Mouse (Mus musculus): ENCODE measurements around the gene Trim30b.
"Not testable (repeated sequence)": the region's sequence is repeated elsewhere in the genome, so short reads cannot be mapped to it uniquely, and the experiment has no call there.

Trim30b gene

GRCm38 (mm10) chr7:104369736-104370414 lies at the start of gene Trim30b:
Trim30b (minus strand) TSS chr7:104369884.
- DNase-seq = peak; percentile 13

GRCm38 (mm10) chr7:104404460-104404950 lies 34.8 kb upstream of the Trim30b start:
- DNase-seq = no peak

- DNase-seq = no peak
Observed at GRCm38 (mm10) chr7:104401140-104401539, 31.5 kb upstream of the Trim30b start.

- no peak for DNase-seq
Observed at GRCm38 (mm10) chr7:104400698-104401097, 31.0 kb upstream of the Trim30b start, which contains the start of gene Trim30c. Trim30c (minus strand) TSS chr7:104400837.

- no peak for DNase-seq
Observed at GRCm38 (mm10) chr7:104398492-104398891, 28.8 kb upstream of the Trim30b start.

GRCm38 (mm10) chr7:104366339-104366738 lies 3.3 kb downstream of the Trim30b start:
- no peak for DNase-seq

GRCm38 (mm10) chr7:104353600-104353967 lies 16.1 kb downstream of the Trim30b start:
- DNase-seq = no peak

GRCm38 (mm10) chr7:104352717-104353599 lies 16.7 kb downstream of the Trim30b start, which contains the start of gene Trim12c:
Trim12c (minus strand) TSS chr7:104353362.
- peak; percentile 67 for DNase-seq

GRCm38 (mm10) chr7:104348043-104348442 lies 21.6 kb downstream of the Trim30b start:
- DNase-seq = not testable (repeated sequence)

GRCm38 (mm10) chr7:104340744-104341143 lies 28.9 kb downstream of the Trim30b start:
- DNase-seq = not testable (repeated sequence)

- DNase-seq = not testable (repeated sequence)
Observed at GRCm38 (mm10) chr7:104335547-104335946, 34.1 kb downstream of the Trim30b start.

GRCm38 (mm10) chr7:104329171-104329570 lies 40.5 kb downstream of the Trim30b start, which contains the start of gene Trim34b:
Trim34b (plus strand) TSS chr7:104329471.
- not testable (repeated sequence) for DNase-seq

- DNase-seq = no peak
Observed at GRCm38 (mm10) chr7:104322028-104322427, 47.7 kb downstream of the Trim30b start.

GRCm38 (mm10) chr7:104315369-104316080 lies 54.2 kb downstream of the Trim30b start, which contains the start of gene Trim12a:
Trim12a (minus strand) TSS chr7:104315466.
- DNase-seq = not testable (repeated sequence)

GRCm38 (mm10) chr7:104314796-104315353 lies 54.8 kb downstream of the Trim30b start:
- DNase-seq = no peak
